Mouse (Mus musculus): ENCODE measurements around the gene Srcin1. TPM values are rescaled to one million over a fixed set of nuclear protein-coding genes. Genes with fewer than 3 reads are reported as not detected.

The Srcin1 gene
- polyA plus RNA-seq, 1 experiment = not detected

GRCm38 (mm10) chr11:97572895-97573480 lies 3.0 kb downstream of the Srcin1 start:
- H3K9me3 ChIP-seq (ENCODE audit: control insufficient read depth, low read length) = no peaks in the 10 kb centered on the region
- peaks cover 87% of the 10 kb centered on the region for H3K27me3 ChIP-seq (ENCODE audit: control insufficient read depth)
- TF ChIP-seq TAL1 (IDR thresholded peaks at IDR 0.05; ENCODE audit: low read length) (no peak), GATA1 (IDR thresholded peaks at IDR 0.05; ENCODE audit: low read length) (no peak)

GRCm38 (mm10) chr11:97572089-97572345 lies 4.0 kb downstream of the Srcin1 start:
- Histone ChIP-seq H3K27me3 (ENCODE audit: control insufficient read depth) (peaks cover 95% of the 10 kb centered on the region), H3K9me3 (ENCODE audit: control insufficient read depth, low read length) (no peaks in the 10 kb centered on the region), H3K36me3 (ENCODE audit: control insufficient read depth) (no peaks in the 10 kb centered on the region), H3K4me3 (replicated peaks) (no peak overlapping the region), H3K4me1 (ENCODE audit: control insufficient read depth) (peaks cover 8% of the 10 kb centered on the region)
- TF ChIP-seq GATA1 (IDR thresholded peaks at IDR 0.05; ENCODE audit: low read length) = no peak
- TF ChIP-seq TAL1 (IDR thresholded peaks at IDR 0.05; ENCODE audit: low read length) = no peak

More at GRCm38 (mm10) chr11:97572895-97573480, 3.0 kb downstream of the Srcin1 start:
- Histone ChIP-seq H3K4me3 (replicated peaks) (no peak overlapping the region), H3K4me1 (ENCODE audit: control insufficient read depth) (peaks cover 8% of the 10 kb centered on the region), H3K36me3 (ENCODE audit: control insufficient read depth) (no peaks in the 10 kb centered on the region)

- H3K4me1 ChIP-seq (ENCODE audit: control insufficient read depth) = peaks cover 8% of the 10 kb centered on the region
- no peaks in the 10 kb centered on the region for H3K9me3 ChIP-seq (ENCODE audit: control insufficient read depth, low read length)
- H3K36me3 ChIP-seq (ENCODE audit: control insufficient read depth) = no peaks in the 10 kb centered on the region
- H3K4me3 ChIP-seq (replicated peaks) = no peak overlapping the region
- peaks cover 96% of the 10 kb centered on the region for H3K27me3 ChIP-seq (ENCODE audit: control insufficient read depth)
- no peak for TF ChIP-seq TAL1 (IDR thresholded peaks at IDR 0.05; ENCODE audit: low read length)
- TF ChIP-seq GATA1 (IDR thresholded peaks at IDR 0.05; ENCODE audit: low read length) = no peak
Measured at GRCm38 (mm10) chr11:97571266-97572088, 4.5 kb downstream of the Srcin1 start.

GRCm38 (mm10) chr11:97570493-97571137 lies 5.4 kb downstream of the Srcin1 start:
- peaks cover 6% of the 10 kb centered on the region for H3K4me1 ChIP-seq (ENCODE audit: control insufficient read depth)
- no peaks in the 10 kb centered on the region for H3K9me3 ChIP-seq (ENCODE audit: control insufficient read depth, low read length)
- H3K4me3 ChIP-seq (replicated peaks) = no peak overlapping the region
- H3K36me3 ChIP-seq (ENCODE audit: control insufficient read depth) = no peaks in the 10 kb centered on the region
- peaks cover 96% of the 10 kb centered on the region for H3K27me3 ChIP-seq (ENCODE audit: control insufficient read depth)
- no peak for TF ChIP-seq TAL1 (IDR thresholded peaks at IDR 0.05; ENCODE audit: low read length)
- TF ChIP-seq GATA1 (IDR thresholded peaks at IDR 0.05; ENCODE audit: low read length) = no peak

GRCm38 (mm10) chr11:97569806-97570205 lies 6.2 kb downstream of the Srcin1 start:
- Histone ChIP-seq H3K27me3 (ENCODE audit: control insufficient read depth) (peaks cover 96% of the 10 kb centered on the region), H3K4me3 (replicated peaks) (no peak overlapping the region), H3K4me1 (ENCODE audit: control insufficient read depth) (no peaks in the 10 kb centered on the region; the same call in 1 of the 2 replicates), H3K9me3 (ENCODE audit: control insufficient read depth, low read length) (no peaks in the 10 kb centered on the region), H3K36me3 (ENCODE audit: control insufficient read depth) (no peaks in the 10 kb centered on the region)
- no peak for TF ChIP-seq GATA1 (IDR thresholded peaks at IDR 0.05; ENCODE audit: low read length)
- TF ChIP-seq TAL1 (IDR thresholded peaks at IDR 0.05; ENCODE audit: low read length) = no peak

- no peaks in the 10 kb centered on the region for H3K36me3 ChIP-seq (ENCODE audit: control insufficient read depth)
- TF ChIP-seq GATA1 (IDR thresholded peaks at IDR 0.05; ENCODE audit: low read length) (no peak), TAL1 (IDR thresholded peaks at IDR 0.05; ENCODE audit: low read length) (no peak)
Measured at GRCm38 (mm10) chr11:97569301-97569724, 6.7 kb downstream of the Srcin1 start.

GRCm38 (mm10) chr11:97568729-97569128 lies 7.3 kb downstream of the Srcin1 start:
- H3K27me3 ChIP-seq (ENCODE audit: control insufficient read depth) = peaks cover 96% of the 10 kb centered on the region

More at GRCm38 (mm10) chr11:97569301-97569724, 6.7 kb downstream of the Srcin1 start:
- Histone ChIP-seq H3K9me3 (ENCODE audit: control insufficient read depth, low read length) (no peaks in the 10 kb centered on the region), H3K4me1 (ENCODE audit: control insufficient read depth) (no peaks in the 10 kb centered on the region), H3K27me3 (ENCODE audit: control insufficient read depth) (peaks cover 96% of the 10 kb centered on the region), H3K4me3 (replicated peaks) (no peak overlapping the region)

GRCm38 (mm10) chr11:97567480-97567879 lies 8.5 kb downstream of the Srcin1 start:
- no peaks in the 10 kb centered on the region for H3K4me1 ChIP-seq (ENCODE audit: control insufficient read depth)
- H3K27me3 ChIP-seq (ENCODE audit: control insufficient read depth) = peaks cover 94% of the 10 kb centered on the region
- no peak overlapping the region for H3K4me3 ChIP-seq (replicated peaks)
- no peaks in the 10 kb centered on the region for H3K9me3 ChIP-seq (ENCODE audit: control insufficient read depth, low read length)
- TF ChIP-seq TAL1 (IDR thresholded peaks at IDR 0.05; ENCODE audit: low read length) (no peak), GATA1 (IDR thresholded peaks at IDR 0.05; ENCODE audit: low read length) (no peak)
- no peaks in the 10 kb centered on the region for H3K36me3 ChIP-seq (ENCODE audit: control insufficient read depth)

More at GRCm38 (mm10) chr11:97568729-97569128, 7.3 kb downstream of the Srcin1 start:
- no peak overlapping the region for H3K4me3 ChIP-seq (replicated peaks)
- H3K9me3 ChIP-seq (ENCODE audit: control insufficient read depth, low read length) = no peaks in the 10 kb centered on the region
- H3K36me3 ChIP-seq (ENCODE audit: control insufficient read depth) = no peaks in the 10 kb centered on the region
- no peak for TF ChIP-seq TAL1 (IDR thresholded peaks at IDR 0.05; ENCODE audit: low read length)
- TF ChIP-seq GATA1 (IDR thresholded peaks at IDR 0.05; ENCODE audit: low read length) = no peak
- no peaks in the 10 kb centered on the region for H3K4me1 ChIP-seq (ENCODE audit: control insufficient read depth)

- Histone ChIP-seq H3K27me3 (ENCODE audit: control insufficient read depth) (peaks cover 91% of the 10 kb centered on the region), H3K36me3 (ENCODE audit: control insufficient read depth) (no peaks in the 10 kb centered on the region), H3K9me3 (ENCODE audit: control insufficient read depth, low read length) (no peaks in the 10 kb centered on the region), H3K4me3 (replicated peaks) (no peak overlapping the region), H3K4me1 (ENCODE audit: control insufficient read depth) (no peaks in the 10 kb centered on the region)
- TF ChIP-seq TAL1 (IDR thresholded peaks at IDR 0.05; ENCODE audit: low read length) = no peak
- no peak for TF ChIP-seq GATA1 (IDR thresholded peaks at IDR 0.05; ENCODE audit: low read length)
Measured at GRCm38 (mm10) chr11:97566551-97566950, 9.4 kb downstream of the Srcin1 start.

Measured in erythroblast, embryonic 14.5 days (primary cell).